Mouse (Mus musculus): ENCODE results near the gene Olfr455.

DNA sequence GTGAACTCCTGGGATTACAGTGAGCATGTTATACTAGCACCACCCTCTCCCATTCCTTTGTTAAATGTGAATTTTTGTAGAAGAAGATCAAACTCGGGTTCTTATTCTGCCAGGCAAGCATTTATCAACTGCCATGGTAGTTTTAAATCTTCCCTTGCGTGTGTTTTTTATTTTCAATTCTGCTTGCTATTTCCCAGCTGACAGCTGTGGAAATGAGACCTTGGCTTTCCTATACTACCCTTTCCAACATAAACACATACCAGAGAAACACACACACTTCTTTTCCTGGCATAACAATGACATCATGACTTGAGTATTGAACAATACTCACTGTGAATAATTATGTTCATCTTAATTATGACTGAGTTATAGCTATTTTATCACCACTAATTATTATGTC, 14.9 kb upstream of the Olfr455 start:
- TF ChIP-seq CTCF (IDR thresholded peaks at IDR 0.05), result no peak
- TF ChIP-seq EP300 (IDR thresholded peaks at IDR 0.05), result peak; percentile 30; the same call in 1 of the 2 replicates
